In the genomic region with DNA sequence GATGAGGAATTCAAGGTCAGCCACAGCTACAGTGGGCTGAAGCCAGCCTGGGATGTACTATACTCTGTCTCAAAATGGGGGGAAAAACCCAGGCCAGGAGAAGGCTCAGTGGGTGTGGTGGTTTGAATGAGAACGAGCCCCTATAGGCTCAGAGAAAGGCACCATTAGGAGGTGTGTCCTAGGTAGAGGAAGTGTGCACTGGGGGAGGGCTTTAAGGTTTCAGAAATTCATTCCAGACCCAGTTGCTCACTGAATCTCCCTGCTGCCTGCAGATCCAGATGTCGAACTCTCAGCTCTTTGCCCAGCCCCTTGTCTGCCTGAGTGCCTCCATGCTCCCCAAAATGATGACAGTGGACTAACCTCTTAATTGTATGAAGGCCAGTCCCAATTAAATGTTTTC, we compare ENCODE assay signal across 9 mouse cellular contexts. TPM values are rescaled to one million over a fixed set of nuclear protein-coding genes. Genes with fewer than 3 reads are reported as not detected.
DNase-seq lines count a peak whose midpoint lies in the region; ATAC-seq lines count a peak whose summit lies in the region.
"Had no signal": no experiment of that assay in that cellular context is flagged by ENCODE, and none has a peak within 500 bp of the region (broad histone marks: within the 10 kb centered on the region; RNA-seq: fewer than 3 reads in every experiment).

No protein-coding gene starts in this region.

- 62% methylated on average over 2 of the region's 2 CpGs for WGBS in midbrain, embryonic 13.5 days
- 56% methylated on average over 2 of the region's 2 CpGs for WGBS in midbrain, embryonic 10.5 days
- 10% methylated on average over 2 of the region's 2 CpGs for WGBS in limb, embryonic 11.5 days
- 30% methylated on average over 2 of the region's 2 CpGs for WGBS in stomach, embryonic 14.5 days

- no peaks in the 10 kb centered on the region for H3K27me3 ChIP-seq in midbrain, embryonic 13.5 days
- H3K27me3 ChIP-seq in midbrain, embryonic 10.5 days (ENCODE audit: low read depth, poor library complexity, severe bottlenecking), result peaks cover 3% of the 10 kb centered on the region; the same call in 1 of the 2 replicates
- no peaks in the 10 kb centered on the region for H3K27me3 ChIP-seq in limb, embryonic 11.5 days (ENCODE audit: control insufficient read depth, insufficient read depth, low read length)
- H3K27me3 ChIP-seq in stomach, embryonic 14.5 days (ENCODE audit: control insufficient read depth, insufficient read depth, low read length), result no peaks in the 10 kb centered on the region

- H3K4me2 ChIP-seq in midbrain, embryonic 13.5 days (replicated peaks), result no peak overlapping the region
- H3K4me2 ChIP-seq in limb, embryonic 11.5 days (ENCODE audit: low read depth, severe bottlenecking), result peak overlapping the region; percentile 12; the same call in 1 of the 2 replicates
- no peak overlapping the region for H3K4me2 ChIP-seq in stomach, embryonic 14.5 days (replicated peaks; ENCODE audit: low read depth, low read length)

- H3K27ac ChIP-seq in midbrain, embryonic 13.5 days, result no peak overlapping the region
- no peak overlapping the region for H3K27ac ChIP-seq in midbrain, embryonic 10.5 days (replicated peaks)
- H3K27ac ChIP-seq in limb, embryonic 11.5 days (replicated peaks; ENCODE audit: low read depth, low read length), result 0 out of 2 replicates have a peak overlapping the region, but pooled peaks have one; percentile 14
- H3K27ac ChIP-seq in stomach, embryonic 14.5 days (ENCODE audit: low read length), result no peak overlapping the region

- no peaks in the 10 kb centered on the region for H3K36me3 ChIP-seq in midbrain, embryonic 13.5 days
- H3K36me3 ChIP-seq in midbrain, embryonic 10.5 days, result no peaks in the 10 kb centered on the region
- H3K36me3 ChIP-seq in limb, embryonic 11.5 days (ENCODE audit: control insufficient read depth, insufficient read depth, low read length), result no peaks in the 10 kb centered on the region
- H3K36me3 ChIP-seq in stomach, embryonic 14.5 days (ENCODE audit: control insufficient read depth, insufficient read depth, low read length), result no peaks in the 10 kb centered on the region

- H3K4me1 ChIP-seq in midbrain, embryonic 13.5 days (replicated peaks), result peaks cover 18% of the 10 kb centered on the region
- peaks cover 10% of the 10 kb centered on the region for H3K4me1 ChIP-seq in midbrain, embryonic 10.5 days
- H3K4me1 ChIP-seq in limb, embryonic 11.5 days (ENCODE audit: control insufficient read depth, insufficient read depth, low read length), result peaks cover 8% of the 10 kb centered on the region; the same call in 1 of the 2 replicates
- H3K4me1 ChIP-seq in stomach, embryonic 14.5 days (ENCODE audit: control insufficient read depth, insufficient read depth, low read length), result no peaks in the 10 kb centered on the region

- H3K4me3 ChIP-seq in midbrain, embryonic 13.5 days (replicated peaks), result no peak overlapping the region
- no peak overlapping the region for H3K4me3 ChIP-seq in midbrain, embryonic 10.5 days
- H3K4me3 ChIP-seq in limb, embryonic 11.5 days (ENCODE audit: low read depth, low read length), result no peak overlapping the region
- no peak overlapping the region for H3K4me3 ChIP-seq in stomach, embryonic 14.5 days (ENCODE audit: low read depth, low read length)

- ATAC-seq in midbrain, embryonic 13.5 days, result no peak
- peak; percentile 83 for ATAC-seq in limb, embryonic 11.5 days (ENCODE audit: insufficient number of reproducible peaks, low FRiP score, low TSS enrichment, low read depth)
- ATAC-seq in stomach, embryonic 14.5 days (ENCODE audit: insufficient number of reproducible peaks, insufficient read depth, low FRiP score, low read depth), result peak; percentile 78; the same call in 1 of the 2 replicates

- no peaks in the 10 kb centered on the region for H3K9me3 ChIP-seq in midbrain, embryonic 13.5 days
- H3K9me3 ChIP-seq in midbrain, embryonic 10.5 days (replicated peaks), result no peaks in the 10 kb centered on the region
- H3K9me3 ChIP-seq in limb, embryonic 11.5 days (ENCODE audit: control insufficient read depth, low read length), result no peaks in the 10 kb centered on the region
- no peaks in the 10 kb centered on the region for H3K9me3 ChIP-seq in stomach, embryonic 14.5 days (ENCODE audit: control insufficient read depth, low read depth, low read length)

- no peak for DNase-seq in midbrain, embryonic 10.5 days (ENCODE audit: low spot score)
- peak; percentile 25 for DNase-seq in c-Kit-positive CD71-positive TER-119-positive erythroid progenitor cells, embryonic 14.5 days (ENCODE audit: low spot score)
- DNase-seq in limb, embryonic 11.5 days (ENCODE audit: low spot score), result peak; percentile 51
- no peak for DNase-seq in adrenal gland, postnatal 10 days
- DNase-seq in right cerebral cortex, postnatal 25 days, result no peak
- DNase-seq in adrenal gland, postnatal 36 days, result no peak
- DNase-seq: kidney, postnatal 25 days had no signal

- H3K9ac ChIP-seq in midbrain, embryonic 13.5 days (replicated peaks), result peak overlapping the region; percentile 8; the same call in 1 of the 2 replicates
- no peak overlapping the region for H3K9ac ChIP-seq in limb, embryonic 11.5 days (ENCODE audit: low read length)
- H3K9ac ChIP-seq in stomach, embryonic 14.5 days (replicated peaks; ENCODE audit: low read depth, low read length), result no peak overlapping the region

RNA-seq across cellular contexts. Expression of a gene that starts 14.1 kb away (rescaled TPM):
- 18.3 and 20.5 TPM in 2 replicates for polyA plus RNA-seq in midbrain, embryonic 13.5 days (2015; fragmentation: Nextera tagmentation; extraction: Ambion mirVana)
- 12.3 and 14.8 TPM in 2 replicates for polyA plus RNA-seq in midbrain, embryonic 10.5 days (2016; fragmentation: Nextera tagmentation; extraction: Ambion mirVana)
- polyA plus RNA-seq in limb, embryonic 11.5 days (2014; fragmentation: Nextera tagmentation; extraction: Ambion mirVana), result 12.4 and 13.4 TPM in 2 replicates
- polyA plus RNA-seq in stomach, embryonic 14.5 days (2014; fragmentation: Nextera tagmentation; extraction: Ambion mirVana), result 16.2 and 16.9 TPM in 2 replicates
- 10 to 100 TPM; 36.6 to 55.2 TPM for total RNA-seq in adrenal gland, postnatal 10 days (2021)
- total RNA-seq in adrenal gland, postnatal 36 days (2021), result 10 to 100 TPM; 49.9 to 58.3 TPM

RNA-seq across cellular contexts. Expression of a gene that starts 53.4 kb away (rescaled TPM):
- 24.0 and 24.7 TPM in 2 replicates for polyA plus RNA-seq in midbrain, embryonic 13.5 days (2015; fragmentation: Nextera tagmentation; extraction: Ambion mirVana)
- 24.5 and 27.5 TPM in 2 replicates for polyA plus RNA-seq in midbrain, embryonic 10.5 days (2016; fragmentation: Nextera tagmentation; extraction: Ambion mirVana)
- polyA plus RNA-seq in limb, embryonic 11.5 days (2014; fragmentation: Nextera tagmentation; extraction: Ambion mirVana), result 67.2 and 73.2 TPM in 2 replicates
- polyA plus RNA-seq in stomach, embryonic 14.5 days (2014; fragmentation: Nextera tagmentation; extraction: Ambion mirVana), result 94.9 and 98.0 TPM in 2 replicates
- 10 to 100 TPM; 14.8 to 21.6 TPM for total RNA-seq in adrenal gland, postnatal 10 days (2021)
- 10 to 100 TPM in 1 of 2 experiments, 1 to 10 TPM in 1; 9.5 to 12.9 TPM for total RNA-seq in adrenal gland, postnatal 36 days (2021)

Comparison
In these comparisons a context has a peak if more than half of its experiments do, and no peak if none do; other contexts are left out.
1. DNase-seq: peak in c-Kit-positive CD71-positive TER-119-positive erythroid progenitor cells, embryonic 14.5 days (single experiment) and limb, embryonic 11.5 days (single experiment); none in midbrain, embryonic 10.5 days (single experiment), adrenal gland, postnatal 10 days (single experiment), right cerebral cortex, postnatal 25 days (single experiment) and adrenal gland, postnatal 36 days (0 of 2).